Mouse (Mus musculus) gastrocnemius, adult 18-20 months (tissue): ENCODE measurements at regions not wholly inside any gene's neighbourhood (a gene's known extent, or its start where the extent isn't known, plus 50 kb on each side); places are given as distances from the start of the nearest gene placed in this dataset.
A peak's percentile ranks its signal among the peaks of the same experiment; 100 is the strongest.

Source experiments
- DNase-seq: peaks from one replicate; pipeline ENCODE4 v3.0.0; 2021; ENCODE audit warnings: low spot score

- no peak for DNase-seq
These were observed 136.4 kb upstream of the Catsperb start for GRCm38 (mm10) chr12:101268092-101268491.

- peak; percentile 7 for DNase-seq
These were observed 120.3 kb upstream of the Catsperb start for GRCm38 (mm10) chr12:101284195-101284594.

- no peak for DNase-seq
These were observed 102.6 kb upstream of the Catsperb start for GRCm38 (mm10) chr12:101301872-101302271.
